Mouse (Mus musculus) bone marrow, adult 2 months (tissue): ENCODE results near the gene Acap2. TPM values are rescaled to one million over a fixed set of nuclear protein-coding genes. Genes with fewer than 3 reads are reported as not detected.

ENCODE experiments used
- H3K27ac ChIP-seq: fragments of 200-500 bp; 2 replicates; pipeline ENCODE4 v1.5.1; 2012; ENCODE audit warnings: low read depth, mild to moderate bottlenecking, control low read depth, inconsistent platforms, low read length; ENCODE audit not compliant: control insufficient read depth, poor library complexity, insufficient read depth
- H3K4me1 ChIP-seq: fragments of 200-500 bp; 2 replicates; pipeline ENCODE4 v1.6.1; 2011; ENCODE audit warnings: low read length; ENCODE audit not compliant: control insufficient read depth, insufficient read depth
- H3K4me3 ChIP-seq: fragments of 200-500 bp; replicated peaks from 2 replicates; pipeline ENCODE3; 2011; ENCODE audit warnings: mild to moderate bottlenecking, low read depth, low read length, control low read depth; ENCODE audit not compliant: control insufficient read depth
- CTCF ChIP-seq: fragments of 200-500 bp; IDR thresholded peaks from 2 replicates; pipeline ENCODE4 v1.5.1; 2011; ENCODE audit warnings: low read length, control low read depth; ENCODE audit not compliant: control insufficient read depth, insufficient read depth
- POLR2A ChIP-seq: fragments of 200-500 bp; IDR thresholded peaks from 2 replicates; pipeline ENCODE4 v1.6.1; 2011; ENCODE audit warnings: low read depth, mild to moderate bottlenecking, control low read depth, low read length, borderline replicate concordance; ENCODE audit not compliant: control insufficient read depth
- WGBS: fragments of 180-500 bp; shearing (Covaris S2); methylation state at CpG from one replicate; pipeline ENCODE4 v1.1.7; 2018; 5-methylcytosine and 5-hydroxymethylcytosine counted together
- polyA plus RNA-seq: library from polyadenylated mRNA; stranded (reverse); fragments of >200 nt; gene quantifications from 2 replicates; pipeline ENCODE4 v1.2.4, GENCODE M21; 2011; ENCODE audit warnings: low replicate concordance; ENCODE audit not compliant: missing spikeins, insufficient read depth, insufficient read length

Acap2 gene
- polyA plus RNA-seq, 1 experiment = 13.5 TPM

GRCm38 (mm10) chr16:31068280-31068679, 132.8 kb downstream of the Acap2 start:
- H3K27ac ChIP-seq = no peak overlapping the region

GRCm38 (mm10) chr16:31066344-31067098, 134.5 kb downstream of the Acap2 start:
- H3K27ac ChIP-seq = peak overlapping the region; percentile 86
- H3K4me3 ChIP-seq = peak overlapping the region; percentile 4
- TF ChIP-seq POLR2A = no peak
- no peak for TF ChIP-seq CTCF
- 11% methylated on average over 15 of the region's 15 CpGs for WGBS
- H3K4me1 ChIP-seq = peaks cover 16% of the 10 kb centered on the region

More at GRCm38 (mm10) chr16:31068280-31068679, 132.8 kb downstream of the Acap2 start:
- H3K4me1 ChIP-seq = peaks cover 16% of the 10 kb centered on the region
- no peak overlapping the region for H3K4me3 ChIP-seq
- WGBS = 73% methylated on average over 7 of the region's 7 CpGs
- TF ChIP-seq CTCF (no peak), POLR2A (no peak)

GRCm38 (mm10) chr16:31064782-31065181, 136.3 kb downstream of the Acap2 start:
- Histone ChIP-seq H3K27ac (peak overlapping the region; percentile 39), H3K4me3 (no peak overlapping the region), H3K4me1 (peaks cover 14% of the 10 kb centered on the region)
- TF ChIP-seq CTCF (no peak), POLR2A (no peak)
- WGBS = 40% methylated on average over 6 of the region's 6 CpGs

GRCm38 (mm10) chr16:31062918-31063317, 138.1 kb downstream of the Acap2 start:
- H3K4me3 ChIP-seq = no peak overlapping the region
- H3K4me1 ChIP-seq = peaks cover 9% of the 10 kb centered on the region
- 62% methylated on average over 3 of the region's 3 CpGs for WGBS
- no peak overlapping the region for H3K27ac ChIP-seq
- TF ChIP-seq POLR2A = no peak
- no peak for TF ChIP-seq CTCF

GRCm38 (mm10) chr16:31061246-31061880, 139.7 kb downstream of the Acap2 start:
- Histone ChIP-seq H3K4me3 (no peak overlapping the region), H3K4me1 (peaks cover 6% of the 10 kb centered on the region), H3K27ac (no peak overlapping the region)
- WGBS = 82% methylated on average over 11 of the region's 11 CpGs
- no peak for TF ChIP-seq POLR2A
- no peak for TF ChIP-seq CTCF

- no peak for TF ChIP-seq POLR2A
- no peak for TF ChIP-seq CTCF
- H3K27ac ChIP-seq = no peak overlapping the region
- H3K4me1 ChIP-seq = peaks cover 3% of the 10 kb centered on the region
- H3K4me3 ChIP-seq = no peak overlapping the region
- 87% methylated on average over 13 of the region's 13 CpGs for whole genome bisulfite sequencing
Observed at GRCm38 (mm10) chr16:31060714-31061113, 140.3 kb downstream of the Acap2 start.

GRCm38 (mm10) chr16:31060226-31060625, 140.8 kb downstream of the Acap2 start:
- H3K4me3 ChIP-seq = no peak overlapping the region
- H3K4me1 ChIP-seq = peaks cover under 1% of the 10 kb centered on the region
- TF ChIP-seq POLR2A (no peak), CTCF (no peak)
- WGBS = 91% methylated on average over 3 of the region's 3 CpGs
- H3K27ac ChIP-seq = no peak overlapping the region

- 84% methylated on average over 4 of the region's 4 CpGs for WGBS
- TF ChIP-seq CTCF (no peak), POLR2A (no peak)
- H3K4me1 ChIP-seq = no peaks in the 10 kb centered on the region; the same call in 1 of the 2 replicates
Observed at GRCm38 (mm10) chr16:31059730-31060129, 141.3 kb downstream of the Acap2 start.

GRCm38 (mm10) chr16:31052812-31053211, 148.2 kb downstream of the Acap2 start:
- Histone ChIP-seq H3K27ac (no peak overlapping the region), H3K4me1 (no peaks in the 10 kb centered on the region), H3K4me3 (no peak overlapping the region)
- TF ChIP-seq CTCF = no peak
- 78% methylated on average over 6 of the region's 6 CpGs for WGBS

More at GRCm38 (mm10) chr16:31059730-31060129, 141.3 kb downstream of the Acap2 start:
- no peak overlapping the region for H3K27ac ChIP-seq
- no peak overlapping the region for H3K4me3 ChIP-seq
